Mouse (Mus musculus): Measurements from ENCODE around the gene Mindy3. TPM values are rescaled to one million over a fixed set of nuclear protein-coding genes. Genes with fewer than 3 reads are reported as not detected.

The Mindy3 gene
- polyA plus RNA-seq, 1 experiment, result 54.7 TPM

DNA sequence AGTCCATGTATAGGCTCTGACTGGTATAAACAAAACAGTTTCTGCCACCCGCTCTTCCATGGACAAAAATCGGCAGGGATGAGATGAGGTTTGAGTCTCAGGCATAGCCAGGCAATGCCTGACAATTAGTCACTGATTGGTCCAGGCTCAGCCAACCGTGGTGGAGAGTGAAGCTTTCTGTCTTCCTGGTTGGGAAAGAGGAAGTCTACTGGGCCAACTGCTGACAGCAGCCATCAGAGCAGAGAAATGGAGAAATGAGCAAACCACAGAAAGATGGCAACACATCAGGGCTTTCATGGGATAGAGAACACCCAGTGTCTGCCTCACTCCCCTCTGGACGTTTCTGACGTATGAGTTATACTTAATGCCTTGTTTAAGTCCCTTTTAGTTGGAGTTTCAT lies 101.9 kb downstream of the Mindy3 start:
- Histone ChIP-seq H3K4me3 (ENCODE audit: insufficient read depth, low read length) (no peak overlapping the region), H3K27ac (ENCODE audit: insufficient read depth, low read length) (no peak overlapping the region), H3K4me1 (ENCODE audit: control insufficient read depth, insufficient read depth, low read length) (no peaks in the 10 kb centered on the region)
- no peak for TF ChIP-seq POLR2A (IDR thresholded peaks at IDR 0.05; ENCODE audit: extremely low read depth, insufficient read depth, low read length)
- TF ChIP-seq CTCF (IDR thresholded peaks at IDR 0.05; ENCODE audit: extremely low read depth, insufficient read depth, low read length), result no peak

DNA sequence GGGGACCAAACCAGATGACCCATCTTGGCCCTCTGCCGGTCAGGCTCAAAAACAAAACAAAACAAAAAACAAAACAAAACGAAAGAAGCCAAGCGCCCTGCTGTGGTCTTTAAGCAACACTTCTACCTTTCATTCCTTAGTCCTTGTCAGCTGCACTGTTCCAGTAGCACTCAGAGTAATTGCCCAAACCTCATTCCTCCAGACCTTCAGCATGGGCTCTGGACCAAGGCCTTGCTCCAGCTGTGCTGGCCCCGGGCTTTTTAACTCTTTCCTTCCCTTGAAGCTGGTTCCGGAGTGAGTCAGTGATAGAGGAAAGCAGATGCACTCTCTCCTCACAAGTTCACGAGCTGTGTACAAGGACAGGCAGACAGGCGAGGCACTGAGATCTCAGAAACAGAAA lies 102.9 kb downstream of the Mindy3 start:
- Histone ChIP-seq H3K27ac (ENCODE audit: insufficient read depth, low read length) (no peak overlapping the region), H3K4me1 (ENCODE audit: control insufficient read depth, insufficient read depth, low read length) (no peaks in the 10 kb centered on the region), H3K4me3 (ENCODE audit: insufficient read depth, low read length) (no peak overlapping the region)
- TF ChIP-seq POLR2A (IDR thresholded peaks at IDR 0.05; ENCODE audit: extremely low read depth, insufficient read depth, low read length), result no peak
- no peak for TF ChIP-seq CTCF (IDR thresholded peaks at IDR 0.05; ENCODE audit: extremely low read depth, insufficient read depth, low read length)

GRCm38 (mm10) chr2:12314028-12314427 lies 105.2 kb downstream of the Mindy3 start:
- H3K4me1 ChIP-seq (ENCODE audit: control insufficient read depth, insufficient read depth, low read length), result no peaks in the 10 kb centered on the region
- no peak for TF ChIP-seq CTCF (IDR thresholded peaks at IDR 0.05; ENCODE audit: extremely low read depth, insufficient read depth, low read length)
- no peak for TF ChIP-seq POLR2A (IDR thresholded peaks at IDR 0.05; ENCODE audit: extremely low read depth, insufficient read depth, low read length)
- no peak overlapping the region for H3K4me3 ChIP-seq (ENCODE audit: insufficient read depth, low read length)
- no peak overlapping the region for H3K27ac ChIP-seq (ENCODE audit: insufficient read depth, low read length)

DNA sequence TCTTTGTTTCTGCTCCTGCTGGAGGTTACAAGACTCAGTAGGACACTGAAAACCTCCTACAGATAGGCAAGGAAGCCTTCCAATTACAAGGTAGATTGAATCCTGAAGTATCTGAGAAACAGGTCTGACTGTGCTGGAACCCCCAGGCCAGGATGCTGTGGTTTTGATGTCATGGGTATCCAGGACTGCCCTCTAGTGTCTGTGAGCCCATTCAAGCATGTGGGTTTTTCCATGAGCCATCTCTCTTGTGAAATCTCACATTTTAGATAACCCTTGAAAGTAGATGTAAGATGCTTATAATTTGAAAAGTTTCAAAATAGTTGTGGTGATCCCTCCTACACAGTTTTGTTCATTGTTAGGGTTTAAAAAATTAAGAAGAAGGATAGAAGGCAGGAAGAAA lies 110.8 kb downstream of the Mindy3 start:
- no peak overlapping the region for H3K4me3 ChIP-seq (ENCODE audit: insufficient read depth, low read length)
- no peak overlapping the region for H3K27ac ChIP-seq (ENCODE audit: insufficient read depth, low read length)
- no peak for TF ChIP-seq POLR2A (IDR thresholded peaks at IDR 0.05; ENCODE audit: extremely low read depth, insufficient read depth, low read length)
- peak; percentile 27; the same call in 1 of the 2 replicates for TF ChIP-seq CTCF (IDR thresholded peaks at IDR 0.05; ENCODE audit: extremely low read depth, insufficient read depth, low read length)
- no peaks in the 10 kb centered on the region for H3K4me1 ChIP-seq (ENCODE audit: control insufficient read depth, insufficient read depth, low read length)

DNA sequence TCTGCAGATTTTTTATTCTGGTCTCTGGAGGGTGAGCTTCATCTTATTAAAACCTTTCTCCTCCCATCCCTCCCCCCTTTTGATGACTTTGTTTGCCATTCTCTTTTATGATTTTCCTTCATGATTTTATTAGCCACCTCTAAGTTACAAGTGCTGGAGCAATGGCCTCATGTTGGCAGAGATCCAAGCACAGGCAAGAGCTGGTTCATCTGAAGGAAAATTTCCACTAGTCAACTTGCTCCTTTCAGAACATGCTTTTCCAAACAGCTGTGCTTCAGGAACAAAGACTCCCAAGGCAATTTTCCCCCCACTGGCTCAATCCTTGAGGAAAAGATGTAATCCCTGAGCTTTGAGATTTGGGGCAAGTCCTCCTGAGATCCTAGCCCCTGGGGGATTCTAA lies 112.0 kb downstream of the Mindy3 start:
- no peaks in the 10 kb centered on the region for H3K4me1 ChIP-seq (ENCODE audit: control insufficient read depth, insufficient read depth, low read length)
- no peak overlapping the region for H3K4me3 ChIP-seq (ENCODE audit: insufficient read depth, low read length)
- H3K27ac ChIP-seq (ENCODE audit: insufficient read depth, low read length), result no peak overlapping the region
- no peak for TF ChIP-seq POLR2A (IDR thresholded peaks at IDR 0.05; ENCODE audit: extremely low read depth, insufficient read depth, low read length)
- no peak for TF ChIP-seq CTCF (IDR thresholded peaks at IDR 0.05; ENCODE audit: extremely low read depth, insufficient read depth, low read length)

DNA sequence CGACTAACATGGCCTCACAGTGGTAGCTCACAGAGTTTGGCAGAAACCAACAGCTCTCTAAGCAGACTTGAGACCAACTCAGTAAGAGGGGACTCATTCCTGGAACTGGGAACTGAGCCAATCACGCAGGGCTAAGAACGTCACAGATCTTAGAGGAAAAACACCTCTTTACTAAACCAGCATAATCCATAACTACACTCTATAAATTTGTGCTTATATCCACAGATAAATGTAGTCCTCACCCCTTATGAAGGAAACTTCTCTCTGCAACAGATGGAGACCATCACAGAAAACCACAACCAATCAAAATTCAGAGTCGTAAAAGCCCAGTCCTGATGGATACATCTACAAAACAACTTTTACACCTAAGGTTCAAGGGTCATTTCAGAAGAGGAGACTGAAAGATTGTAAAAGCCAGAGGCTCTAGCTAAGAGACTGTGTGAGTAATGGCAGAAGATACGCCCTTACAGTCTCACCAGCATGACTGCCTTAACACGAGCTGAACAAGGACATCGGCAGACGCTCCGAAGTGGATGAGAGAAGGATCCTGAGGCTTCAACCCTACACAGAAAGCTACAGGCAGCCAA lies 114.1 kb downstream of the Mindy3 start:
- TF ChIP-seq CTCF (IDR thresholded peaks at IDR 0.05; ENCODE audit: extremely low read depth, insufficient read depth, low read length) (no peak), POLR2A (IDR thresholded peaks at IDR 0.05; ENCODE audit: extremely low read depth, insufficient read depth, low read length) (no peak)
- Histone ChIP-seq H3K4me3 (ENCODE audit: insufficient read depth, low read length) (no peak overlapping the region), H3K27ac (ENCODE audit: insufficient read depth, low read length) (no peak overlapping the region), H3K4me1 (ENCODE audit: control insufficient read depth, insufficient read depth, low read length) (no peaks in the 10 kb centered on the region)

- Histone ChIP-seq H3K4me1 (ENCODE audit: control insufficient read depth, insufficient read depth, low read length) (no peaks in the 10 kb centered on the region; the same call in 1 of the 2 replicates), H3K27ac (ENCODE audit: insufficient read depth, low read length) (no peak within 1 kb of the TSS), H3K4me3 (ENCODE audit: insufficient read depth, low read length) (peak within 1 kb of the TSS; percentile 51)
- TF ChIP-seq POLR2A (IDR thresholded peaks at IDR 0.05; ENCODE audit: extremely low read depth, insufficient read depth, low read length) (no peak), CTCF (IDR thresholded peaks at IDR 0.05; ENCODE audit: extremely low read depth, insufficient read depth, low read length) (peak; percentile 63)
Observed at GRCm38 (mm10) chr2:12301431-12302170, 117.7 kb downstream of the Mindy3 start, which contains the start of gene Itga8. Itga8 (minus strand) TSS chr2:12301922.

- H3K4me3 ChIP-seq (ENCODE audit: insufficient read depth, low read length), result peak overlapping the region; percentile 51
- no peak for TF ChIP-seq CTCF (IDR thresholded peaks at IDR 0.05; ENCODE audit: extremely low read depth, insufficient read depth, low read length)
- no peak for TF ChIP-seq POLR2A (IDR thresholded peaks at IDR 0.05; ENCODE audit: extremely low read depth, insufficient read depth, low read length)
- H3K27ac ChIP-seq (ENCODE audit: insufficient read depth, low read length), result no peak overlapping the region
- no peaks in the 10 kb centered on the region; the same call in 1 of the 2 replicates for H3K4me1 ChIP-seq (ENCODE audit: control insufficient read depth, insufficient read depth, low read length)
Observed at GRCm38 (mm10) chr2:12300449-12301228, 118.6 kb downstream of the Mindy3 start.

DNA sequence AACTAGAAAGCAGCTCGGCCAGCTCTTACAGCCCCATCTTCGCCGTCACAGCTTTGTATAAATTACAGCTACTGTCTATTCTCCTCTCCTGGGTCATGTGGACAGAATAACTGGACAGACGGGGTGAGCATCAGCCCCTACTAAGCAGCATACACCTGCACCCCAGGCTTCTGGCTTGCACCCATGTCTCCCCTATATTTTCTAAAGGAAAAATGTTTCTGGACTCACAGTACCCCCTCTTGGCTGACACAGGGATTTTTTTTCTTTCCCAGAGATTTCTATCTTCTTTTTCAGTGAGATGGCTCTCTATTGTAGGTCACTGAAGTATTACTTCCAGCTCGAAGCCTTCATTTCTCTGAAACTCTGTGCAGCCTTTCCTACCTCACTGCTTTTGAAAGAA lies 122.0 kb downstream of the Mindy3 start:
- peaks cover 5% of the 10 kb centered on the region for H3K4me1 ChIP-seq (ENCODE audit: control insufficient read depth, insufficient read depth, low read length)
- no peak overlapping the region for H3K4me3 ChIP-seq (ENCODE audit: insufficient read depth, low read length)
- TF ChIP-seq CTCF (IDR thresholded peaks at IDR 0.05; ENCODE audit: extremely low read depth, insufficient read depth, low read length) (peak; percentile 19; the same call in 1 of the 2 replicates), POLR2A (IDR thresholded peaks at IDR 0.05; ENCODE audit: extremely low read depth, insufficient read depth, low read length) (no peak)
- H3K27ac ChIP-seq (ENCODE audit: insufficient read depth, low read length), result no peak overlapping the region

Other genes with a start within 250 kb of the Mindy3 start
- 5.0 and 6.1 TPM in 2 replicates for gene Itga8, start 117.5 kb downstream of the Mindy3 start, polyA plus RNA-seq (2012; rRNA removed)

Data from cortical plate, adult 2 months (tissue).